Mouse (Mus musculus) liver, adult 2 months (tissue): ENCODE measurements at regions not wholly inside any gene's neighbourhood (a gene's known extent, or its start where the extent isn't known, plus 50 kb on each side); places are given as distances from the start of the nearest gene placed in this dataset.

Experiments
- CTCF ChIP-seq: fragments of 200-500 bp; IDR thresholded peaks from 2 replicates; pipeline ENCODE4 v1.5.1; 2011; ENCODE audit warnings: low read depth, low read length, control low read depth
- POLR2A ChIP-seq: fragments of 200-500 bp; IDR thresholded peaks from 2 replicates; pipeline ENCODE4 v1.6.1; 2011; ENCODE audit warnings: low read length, control low read depth; ENCODE audit not compliant: insufficient read depth; ENCODE audit errors: extremely low read depth

- TF ChIP-seq CTCF, result no peak
- no peak for TF ChIP-seq POLR2A
Observed at GRCm38 (mm10) chr3:109236918-109237317, 103.5 kb upstream of the Vav3 start.
